ENCODE assay signal across 8 mouse cellular contexts in the genomic region with DNA sequence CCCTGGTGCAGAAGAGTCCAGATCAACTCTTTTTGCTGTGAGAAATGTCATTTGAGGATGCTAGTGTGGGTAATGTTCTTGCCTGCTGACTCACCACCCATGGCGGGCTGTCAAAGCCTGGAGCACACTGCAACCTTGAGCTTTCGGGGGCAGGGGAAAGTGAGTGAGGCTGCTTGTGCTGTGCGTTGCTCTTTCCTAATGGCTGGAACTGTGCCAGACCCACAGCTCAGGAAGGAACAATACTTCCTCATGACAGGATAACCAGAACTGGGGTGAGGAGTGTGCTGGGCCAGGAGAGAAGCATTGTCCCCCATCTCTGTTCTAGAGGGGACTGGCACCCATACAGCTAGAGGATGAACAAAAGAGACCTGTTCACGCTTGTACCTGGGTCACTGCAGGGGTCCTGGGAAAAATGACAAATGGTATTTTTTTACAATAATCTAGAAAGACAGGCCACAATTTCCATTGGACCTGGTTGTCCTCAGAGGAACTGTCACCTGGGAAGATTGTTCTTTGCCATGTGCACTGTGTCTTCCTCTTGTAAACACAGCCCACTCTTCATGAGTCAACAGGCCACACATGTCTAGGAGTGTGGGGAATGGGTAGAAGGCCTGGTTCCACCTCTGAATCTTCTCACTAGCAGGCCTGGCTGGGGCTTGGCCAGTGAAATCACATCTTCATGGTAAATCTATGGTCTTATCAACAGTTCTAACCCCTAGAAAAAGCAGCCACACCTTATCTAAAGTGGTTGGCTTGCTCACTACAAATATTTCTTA.
A peak's percentile ranks its signal among the peaks of the same experiment; 100 is the strongest.
DNase-seq lines count a peak whose midpoint lies in the region; ATAC-seq lines count a peak whose summit lies in the region.

No protein-coding gene starts in this region.

- no peaks in the 10 kb centered on the region for H3K36me3 ChIP-seq in embryonic facial prominence, embryonic 10.5 days (replicated peaks)
- H3K36me3 ChIP-seq in midbrain, embryonic 14.5 days (ENCODE audit: control insufficient read depth, insufficient read depth, low read length), result no peaks in the 10 kb centered on the region

- H3K27ac ChIP-seq in embryonic facial prominence, embryonic 10.5 days (replicated peaks), result no peak overlapping the region
- H3K27ac ChIP-seq in midbrain, embryonic 14.5 days (replicated peaks; ENCODE audit: low read depth, low read length), result no peak overlapping the region

- intact Hi-C loops in left cerebral cortex, postnatal 36 days (cut with DNase I), result no loop called here

- no peak overlapping the region for H3K4me2 ChIP-seq in midbrain, embryonic 14.5 days (ENCODE audit: low read length)

- H3K4me1 ChIP-seq in embryonic facial prominence, embryonic 10.5 days, result no peaks in the 10 kb centered on the region
- H3K4me1 ChIP-seq in midbrain, embryonic 14.5 days (ENCODE audit: control insufficient read depth, insufficient read depth, low read length), result no peaks in the 10 kb centered on the region

- H3K4me3 ChIP-seq in embryonic facial prominence, embryonic 10.5 days, result no peak overlapping the region
- H3K4me3 ChIP-seq in midbrain, embryonic 14.5 days (replicated peaks; ENCODE audit: low read depth, low read length), result no peak overlapping the region

- peak; percentile 76 for DNase-seq in ovary, adult 18-20 months (ENCODE audit: low spot score)
- no peak for DNase-seq in ovary, postnatal 10 days (ENCODE audit: low spot score)
- peak; percentile 15 for DNase-seq in embryonic facial prominence, embryonic 10.5 days (ENCODE audit: low spot score)
- DNase-seq in heart, adult 18-20 months, result peak; percentile 75 to 85
- DNase-seq in kidney, adult 11 months, result peak; percentile 11
- DNase-seq in left cerebral cortex, postnatal 36 days (ENCODE audit: low spot score in 2 of 2), result peak; percentile 52 to 61
- DNase-seq in midbrain, embryonic 14.5 days, result peak; percentile 61
- DNase-seq in yolk sac, embryonic 10.5 days (ENCODE audit: low spot score), result peak; percentile 38

- H3K9me3 ChIP-seq in embryonic facial prominence, embryonic 10.5 days, result no peaks in the 10 kb centered on the region
- no peaks in the 10 kb centered on the region for H3K9me3 ChIP-seq in midbrain, embryonic 14.5 days (ENCODE audit: control insufficient read depth, low read length)

- no peak overlapping the region for H3K9ac ChIP-seq in midbrain, embryonic 14.5 days (replicated peaks; ENCODE audit: low read length)

- WGBS in embryonic facial prominence, embryonic 10.5 days, result 62% methylated on average over 4 of the region's 4 CpGs
- 46% methylated on average over 4 of the region's 4 CpGs for WGBS in midbrain, embryonic 14.5 days

- ATAC-seq in midbrain, embryonic 14.5 days (ENCODE audit: low FRiP score, low TSS enrichment), result 0 out of 2 replicates have a peak, but pooled peaks have one; percentile 32

- H3K27me3 ChIP-seq in embryonic facial prominence, embryonic 10.5 days (replicated peaks; ENCODE audit: low read depth, poor library complexity, severe bottlenecking), result no peaks in the 10 kb centered on the region
- H3K27me3 ChIP-seq in midbrain, embryonic 14.5 days (ENCODE audit: control insufficient read depth, insufficient read depth, low read length), result no peaks in the 10 kb centered on the region
